In genomic region chr9:58243696-58244095, GRCm38 (mm10) we compare ENCODE assay signal across 29 mouse cellular contexts. TPM values are rescaled to one million over a fixed set of nuclear protein-coding genes. Genes with fewer than 3 reads are reported as not detected.
DNase-seq lines count a peak whose midpoint lies in the region; ATAC-seq and TF ChIP-seq lines count a peak whose summit lies in the region.
"Had no signal": no experiment of that assay in that cellular context is flagged by ENCODE, and none has a peak within 500 bp of the region (broad histone marks: within the 10 kb centered on the region; RNA-seq: fewer than 3 reads in every experiment).

No protein-coding gene starts in this region.

- TF ChIP-seq EP300 in CH12.LX (IDR thresholded peaks at IDR 0.05; ENCODE audit: low read length) (no peak), ES-Bruce4 (IDR thresholded peaks at IDR 0.05; ENCODE audit: insufficient read depth, low read depth, low read length) (0 out of 2 replicates have a peak, but pooled peaks have one; percentile 31)

- H3K36me3 ChIP-seq in CH12.LX (replicated peaks in 1 of 2; ENCODE audit: control insufficient read depth in 1 of 2, insufficient read depth in 1 of 2, low read length in 1 of 2) (peaks cover 19 to 55% of the 10 kb centered on the region in 2 experiments), ES-Bruce4 (ENCODE audit: control insufficient read depth, insufficient read depth, low read length, poor library complexity, severe bottlenecking) (peaks cover 47% of the 10 kb centered on the region)
- H3K36me3 ChIP-seq in intestine, embryonic 15.5 days, result no peaks in the 10 kb centered on the region
- H3K36me3 ChIP-seq in liver, embryonic 15.5 days (replicated peaks), result peaks cover 66% of the 10 kb centered on the region
- H3K36me3 ChIP-seq in kidney, embryonic 16.5 days (ENCODE audit: insufficient read depth, low read length), result peaks cover 9% of the 10 kb centered on the region; the same call in 1 of the 2 replicates
- H3K36me3 ChIP-seq in forebrain, embryonic 10.5 days (replicated peaks), result peaks cover 21% of the 10 kb centered on the region
- H3K36me3 ChIP-seq: midbrain, embryonic 13.5 days; neural tube, embryonic 13.5 days; stomach, embryonic 15.5 days had no signal

- H3K27me3 ChIP-seq in CH12.LX (replicated peaks), result no peaks in the 10 kb centered on the region
- no peaks in the 10 kb centered on the region for H3K27me3 ChIP-seq in ES-Bruce4 (ENCODE audit: control insufficient read depth, insufficient read depth, low read length, poor library complexity, severe bottlenecking)
- no peaks in the 10 kb centered on the region for H3K27me3 ChIP-seq in intestine, embryonic 15.5 days (replicated peaks)
- H3K27me3 ChIP-seq in liver, embryonic 15.5 days, result no peaks in the 10 kb centered on the region
- H3K27me3 ChIP-seq in kidney, embryonic 16.5 days (ENCODE audit: insufficient read depth, low read length), result no peaks in the 10 kb centered on the region
- no peaks in the 10 kb centered on the region for H3K27me3 ChIP-seq in forebrain, embryonic 10.5 days (ENCODE audit: poor library complexity, severe bottlenecking)
- H3K27me3 ChIP-seq: limb, embryonic 13.5 days; midbrain, embryonic 13.5 days; neural tube, embryonic 13.5 days; stomach, embryonic 15.5 days had no signal

- H3K27ac ChIP-seq in CH12.LX (ENCODE audit: insufficient read depth, low read depth), result 0 out of 2 replicates have a peak overlapping the region, but pooled peaks have one; percentile 15
- peak overlapping the region; percentile 84 for H3K27ac ChIP-seq in ES-Bruce4 (ENCODE audit: insufficient read depth, low read length)
- H3K27ac ChIP-seq in intestine, embryonic 15.5 days, result peak overlapping the region; percentile 40
- 0 out of 2 replicates have a peak overlapping the region, but pooled peaks have one; percentile 35 for H3K27ac ChIP-seq in liver, embryonic 15.5 days (replicated peaks)
- H3K27ac ChIP-seq in kidney, embryonic 16.5 days (ENCODE audit: low read length), result no peak overlapping the region
- no peak overlapping the region for H3K27ac ChIP-seq in forebrain, embryonic 10.5 days
- H3K27ac ChIP-seq: hindbrain, postnatal 0 days; limb, embryonic 13.5 days; macrophage; midbrain, embryonic 13.5 days; neural tube, embryonic 13.5 days had no signal

- TF ChIP-seq POLR2A in CH12.LX (IDR thresholded peaks at IDR 0.05; ENCODE audit: low read depth, low read length) (no peak), ES-Bruce4 (IDR thresholded peaks at IDR 0.05; ENCODE audit: insufficient read depth, low read length) (no peak)

- TF ChIP-seq RAD21 in CH12.LX (IDR thresholded peaks at IDR 0.05; ENCODE audit: low read depth, low read length), result no peak

- dilution Hi-C loops in CH12.LX (cut with MboI; ENCODE audit: extremely low pct_ligation_motif_present, extremely low pct_unique_long_range_greater_than_20kb, low sequenced_read_pairs), result no loop called here

- peaks cover 16 to 56% of the 10 kb centered on the region in 2 experiments for H3K4me1 ChIP-seq in CH12.LX (ENCODE audit: control insufficient read depth in 1 of 2, insufficient read depth in 2 of 2)
- peaks cover 2% of the 10 kb centered on the region for H3K4me1 ChIP-seq in ES-Bruce4 (ENCODE audit: control insufficient read depth, insufficient read depth, low read length)
- H3K4me1 ChIP-seq in intestine, embryonic 15.5 days (replicated peaks), result peaks cover 34% of the 10 kb centered on the region
- H3K4me1 ChIP-seq in liver, embryonic 15.5 days (replicated peaks), result peaks cover 68% of the 10 kb centered on the region
- H3K4me1 ChIP-seq in kidney, embryonic 16.5 days (ENCODE audit: insufficient read depth, low read length), result peaks cover 39% of the 10 kb centered on the region
- peaks cover 40% of the 10 kb centered on the region for H3K4me1 ChIP-seq in forebrain, embryonic 10.5 days

- H3K9me3 ChIP-seq in CH12.LX (replicated peaks; ENCODE audit: low read length), result no peaks in the 10 kb centered on the region
- no peaks in the 10 kb centered on the region for H3K9me3 ChIP-seq in ES-Bruce4 (replicated peaks; ENCODE audit: control insufficient read depth, insufficient read depth, low read length, poor library complexity, severe bottlenecking)
- no peaks in the 10 kb centered on the region for H3K9me3 ChIP-seq in intestine, embryonic 15.5 days
- H3K9me3 ChIP-seq in liver, embryonic 15.5 days (replicated peaks), result no peaks in the 10 kb centered on the region
- no peaks in the 10 kb centered on the region for H3K9me3 ChIP-seq in kidney, embryonic 16.5 days (ENCODE audit: low read length)
- H3K9me3 ChIP-seq in forebrain, embryonic 10.5 days, result no peaks in the 10 kb centered on the region
- H3K9me3 ChIP-seq: limb, embryonic 13.5 days; midbrain, embryonic 13.5 days; neural tube, embryonic 13.5 days; stomach, embryonic 15.5 days had no signal

- TF ChIP-seq CTCF in CH12.LX (conservative IDR thresholded peaks at IDR 0.05 in 1 of 2, IDR thresholded peaks at IDR 0.05 in 1 of 2; ENCODE audit: low read depth in 2 of 2, low read length in 2 of 2), result no peak
- no peak for TF ChIP-seq CTCF in ES-Bruce4 (IDR thresholded peaks at IDR 0.05; ENCODE audit: low read depth, low read length)

- ATAC-seq in intestine, embryonic 15.5 days, result no peak
- no peak for ATAC-seq in liver, embryonic 15.5 days (ENCODE audit: insufficient read depth)
- no peak for ATAC-seq in kidney, embryonic 16.5 days (ENCODE audit: low FRiP score, low TSS enrichment)
- ATAC-seq: CD4-positive, CD25-positive, alpha-beta regulatory T cell, adult 4 months; forebrain, embryonic 16.5 days; hindbrain, postnatal 0 days; midbrain, embryonic 13.5 days had no signal

- in situ Hi-C loops in CH12.LX (cut with MboI; ENCODE audit: low pct_ligation_motif_present, low pct_unique_long_range_greater_than_20kb, low sequenced_read_pairs), result no loop called here

- H3K9ac ChIP-seq in CH12.LX (ENCODE audit: insufficient read depth, low read depth) (no peak overlapping the region), ES-Bruce4 (ENCODE audit: low read depth, poor library complexity, severe bottlenecking) (no peak overlapping the region; the same call in 1 of the 2 replicates)
- no peak overlapping the region for H3K9ac ChIP-seq in intestine, embryonic 15.5 days
- H3K9ac ChIP-seq in liver, embryonic 15.5 days, result no peak overlapping the region
- no peak overlapping the region for H3K9ac ChIP-seq in kidney, embryonic 16.5 days (replicated peaks; ENCODE audit: low read length)
- H3K9ac ChIP-seq: limb, embryonic 13.5 days; midbrain, embryonic 13.5 days; neural tube, embryonic 13.5 days; stomach, embryonic 15.5 days had no signal

- DNase-seq in CH12.LX (ENCODE audit: extremely low read depth), result no peak
- DNase-seq in forebrain, embryonic 10.5 days (ENCODE audit: extremely low spot score, low spot score), result no peak
- no peak for DNase-seq in gastrocnemius, adult 8-10 months (ENCODE audit: low spot score in 2 of 2)
- DNase-seq: adrenal gland, postnatal 14 days; cerebellum, adult 11 months; cerebellum, adult 9-10 months; cerebellum, postnatal 36 days; gastrocnemius, postnatal 10 days; heart, postnatal 14 days; kidney, adult 11 months; kidney, postnatal 36 days; lung, adult 2 months; lung, postnatal 10 days had no signal

- H3K79me2 ChIP-seq in CH12.LX (replicated peaks; ENCODE audit: control insufficient read depth, extremely low read depth, insufficient read depth, poor library complexity, severe bottlenecking), result peaks cover 65% of the 10 kb centered on the region

- H3K4me2 ChIP-seq in CH12.LX (ENCODE audit: insufficient read depth, low read depth, poor library complexity, severe bottlenecking), result no peak overlapping the region
- no peak overlapping the region for H3K4me2 ChIP-seq in intestine, embryonic 15.5 days (replicated peaks)
- H3K4me2 ChIP-seq in liver, embryonic 15.5 days, result peak overlapping the region; percentile 68; the same call in 1 of the 2 replicates
- H3K4me2 ChIP-seq in kidney, embryonic 16.5 days (replicated peaks; ENCODE audit: low read depth, low read length), result no peak overlapping the region
- H3K4me2 ChIP-seq: limb, embryonic 13.5 days; midbrain, embryonic 13.5 days; neural tube, embryonic 13.5 days; stomach, embryonic 15.5 days had no signal

- WGBS in intestine, embryonic 15.5 days, result 73% methylated on average over 6 of the region's 6 CpGs
- WGBS in liver, embryonic 15.5 days (ENCODE audit: insufficient replicate concordance), result 77% methylated on average over 6 of the region's 6 CpGs
- 81% methylated on average over 6 of the region's 6 CpGs for WGBS in kidney, embryonic 16.5 days
- 94% methylated on average over 6 of the region's 6 CpGs for WGBS in forebrain, embryonic 10.5 days

- H3K4me3 ChIP-seq in CH12.LX (replicated peaks in 1 of 3; ENCODE audit: low read depth in 2 of 3, low read length in 2 of 3, poor library complexity in 1 of 3), result no peak overlapping the region
- H3K4me3 ChIP-seq in ES-Bruce4 (ENCODE audit: low read depth, low read length), result no peak overlapping the region
- no peak overlapping the region for H3K4me3 ChIP-seq in intestine, embryonic 15.5 days (replicated peaks)
- H3K4me3 ChIP-seq in liver, embryonic 15.5 days (replicated peaks), result no peak overlapping the region
- H3K4me3 ChIP-seq in kidney, embryonic 16.5 days (ENCODE audit: low read length), result no peak overlapping the region
- H3K4me3 ChIP-seq in forebrain, embryonic 10.5 days, result no peak overlapping the region
- H3K4me3 ChIP-seq: layer of hippocampus, adult 2 months; left cerebral cortex, adult 2 months; limb, embryonic 13.5 days; midbrain, embryonic 13.5 days; neural tube, embryonic 13.5 days; stomach, embryonic 15.5 days had no signal

RNA-seq across cellular contexts. Expression of gene Pml, which starts 5.9 kb away (rescaled TPM):
- total RNA-seq in CH12.LX (2012; rRNA removed) (21.2 and 26.6 TPM in 2 replicates), CH12.LX (2014; rRNA removed) (6.4 and 8.3 TPM in 2 replicates)
- polyA plus RNA-seq in CH12.LX (2012; ENCODE audit: insufficient read length, low read depth) (54.1 and 56.9 TPM in 2 replicates), ES-Bruce4 (2011; ENCODE audit: insufficient read depth, insufficient read length, low read depth, missing spikeins) (198 and 200 TPM in 2 replicates)
- 13.2 and 15.6 TPM in 2 replicates for polyA plus RNA-seq in intestine, embryonic 15.5 days (2015; fragmentation: Nextera tagmentation; extraction: Ambion mirVana)
- polyA plus RNA-seq in liver, embryonic 15.5 days (2015; fragmentation: Nextera tagmentation; extraction: Ambion mirVana), result 19.3 and 22.0 TPM in 2 replicates
- 26.7 TPM in 2 replicates for polyA plus RNA-seq in kidney, embryonic 16.5 days (2015; fragmentation: Nextera tagmentation; extraction: Ambion mirVana)
- polyA plus RNA-seq in forebrain, embryonic 10.5 days (2016; fragmentation: Nextera tagmentation; extraction: Ambion mirVana), result 13.7 and 14.4 TPM in 2 replicates
- total RNA-seq in gastrocnemius, adult 8-10 months (2022), result 1 to 10 TPM; 2.5 to 4.5 (median 3.1) TPM

RNA-seq across cellular contexts. Expression of gene Stoml1, which starts 9.3 kb away (rescaled TPM):
- total RNA-seq in CH12.LX (2012; rRNA removed) (40.7 and 41.1 TPM in 2 replicates), CH12.LX (2014; rRNA removed) (35.3 and 35.4 TPM in 2 replicates)
- polyA plus RNA-seq in CH12.LX (2012; ENCODE audit: insufficient read length, low read depth) (34.0 and 35.4 TPM in 2 replicates), ES-Bruce4 (2011; ENCODE audit: insufficient read depth, insufficient read length, low read depth, missing spikeins) (24.6 and 26.5 TPM in 2 replicates)
- polyA plus RNA-seq in intestine, embryonic 15.5 days (2015; fragmentation: Nextera tagmentation; extraction: Ambion mirVana), result 21.3 and 21.4 TPM in 2 replicates
- polyA plus RNA-seq in liver, embryonic 15.5 days (2015; fragmentation: Nextera tagmentation; extraction: Ambion mirVana), result 4.1 and 5.0 TPM in 2 replicates
- polyA plus RNA-seq in kidney, embryonic 16.5 days (2015; fragmentation: Nextera tagmentation; extraction: Ambion mirVana), result 33.8 and 35.8 TPM in 2 replicates
- polyA plus RNA-seq in forebrain, embryonic 10.5 days (2016; fragmentation: Nextera tagmentation; extraction: Ambion mirVana), result 24.8 and 28.8 TPM in 2 replicates
- total RNA-seq in gastrocnemius, adult 8-10 months (2022), result 10 to 100 TPM in 2 of 4 experiments, 1 to 10 TPM in 2; 8.6 to 10.8 (median 9.8) TPM

RNA-seq across cellular contexts. Expression of gene Islr2, which starts 39.6 kb away (rescaled TPM):
- total RNA-seq in CH12.LX (2012; rRNA removed), result not detected in 2 replicates
- not detected in 2 replicates for total RNA-seq in CH12.LX (2014; rRNA removed)
- 0.35 TPM in 1 of 2 replicates, not detected in the other for polyA plus RNA-seq in CH12.LX (2012; ENCODE audit: insufficient read length, low read depth)
- polyA plus RNA-seq in ES-Bruce4 (2011; ENCODE audit: insufficient read depth, insufficient read length, low read depth, missing spikeins), result 0.67 and 0.85 TPM in 2 replicates
- polyA plus RNA-seq in intestine, embryonic 15.5 days (2015; fragmentation: Nextera tagmentation; extraction: Ambion mirVana), result 1.3 and 1.4 TPM in 2 replicates
- polyA plus RNA-seq in liver, embryonic 15.5 days (2015; fragmentation: Nextera tagmentation; extraction: Ambion mirVana), result 0.05 and 0.08 TPM in 2 replicates
- 0.17 and 0.23 TPM in 2 replicates for polyA plus RNA-seq in kidney, embryonic 16.5 days (2015; fragmentation: Nextera tagmentation; extraction: Ambion mirVana)
- 2.2 and 3.6 TPM in 2 replicates for polyA plus RNA-seq in forebrain, embryonic 10.5 days (2016; fragmentation: Nextera tagmentation; extraction: Ambion mirVana)
- total RNA-seq in gastrocnemius, adult 8-10 months (2022), result 1 to 10 TPM; 1.4 to 2.9 (median 1.8) TPM
- polyA plus RNA-seq: CD4-positive, CD25-positive, alpha-beta regulatory T cell, adult 4 months; heart, embryonic 14.5 days; macrophage had no signal

RNA-seq across cellular contexts. Expression of gene Islr, which starts 39.6 kb away (rescaled TPM):
- total RNA-seq in CH12.LX (2012; rRNA removed) (not detected in 2 replicates), CH12.LX (2014; rRNA removed) (not detected in 2 replicates)
- polyA plus RNA-seq in CH12.LX (2012; ENCODE audit: insufficient read length, low read depth) (not detected in 2 replicates), ES-Bruce4 (2011; ENCODE audit: insufficient read depth, insufficient read length, low read depth, missing spikeins) (not detected in 2 replicates)
- polyA plus RNA-seq in intestine, embryonic 15.5 days (2015; fragmentation: Nextera tagmentation; extraction: Ambion mirVana), result 83.4 and 84.8 TPM in 2 replicates
- polyA plus RNA-seq in liver, embryonic 15.5 days (2015; fragmentation: Nextera tagmentation; extraction: Ambion mirVana), result 4.2 and 4.5 TPM in 2 replicates
- polyA plus RNA-seq in kidney, embryonic 16.5 days (2015; fragmentation: Nextera tagmentation; extraction: Ambion mirVana), result 94.8 and 96.1 TPM in 2 replicates
- 4.0 and 4.6 TPM in 2 replicates for polyA plus RNA-seq in forebrain, embryonic 10.5 days (2016; fragmentation: Nextera tagmentation; extraction: Ambion mirVana)
- 10 to 100 TPM in 3 of 4 experiments, 1 to 10 TPM in 1; 9.8 to 15.7 (median 13.1) TPM for total RNA-seq in gastrocnemius, adult 8-10 months (2022)
- total RNA-seq: megakaryocyte-erythroid progenitor cell, adult 5-6 weeks had no signal
- polyA plus RNA-seq: macrophage had no signal

Comparison
In these comparisons a context has a peak if more than half of its experiments do, and no peak if none do; other contexts are left out.
1. H3K27ac ChIP-seq: peak in CH12.LX (single experiment), ES-Bruce4 (single experiment), intestine, embryonic 15.5 days (single experiment) and liver, embryonic 15.5 days (single experiment); none in kidney, embryonic 16.5 days (single experiment) and forebrain, embryonic 10.5 days (single experiment).